Mouse (Mus musculus) limb, embryonic 10.5 days (tissue): ENCODE results near the gene Nsmce4a. TPM values are rescaled to one million over a fixed set of nuclear protein-coding genes. Genes with fewer than 3 reads are reported as not detected.

Experiments used
- DNase-seq: peaks from one replicate; pipeline ENCODE4 v3.0.0-alpha.2; 2017; ENCODE audit warnings: low spot score
- H3K27ac ChIP-seq: fragments of 300-500 bp; sonication (generic); 2 replicates; pipeline ENCODE4 v1.5.1; 2016; ENCODE audit warnings: mild to moderate bottlenecking
- H3K27me3 ChIP-seq: fragments of 300-500 bp; sonication (generic); 2 replicates; pipeline ENCODE4 v1.6.1; 2016; ENCODE audit warnings: low read depth, mild to moderate bottlenecking; ENCODE audit not compliant: poor library complexity, severe bottlenecking
- H3K36me3 ChIP-seq: fragments of 300-500 bp; sonication (generic); 2 replicates; pipeline ENCODE4 v1.6.1; 2016; ENCODE audit warnings: mild to moderate bottlenecking, moderate library complexity
- H3K4me1 ChIP-seq: fragments of 300-500 bp; sonication (generic); 2 replicates; pipeline ENCODE4 v1.6.1; 2016
- H3K4me3 ChIP-seq: fragments of 300-500 bp; sonication (generic); 2 replicates; pipeline ENCODE4 v1.5.1; 2016; ENCODE audit warnings: mild to moderate bottlenecking, moderate library complexity
- H3K9me3 ChIP-seq: fragments of 300-500 bp; sonication (generic); replicated peaks from 2 replicates; pipeline ENCODE4 v1.6.1; 2016; ENCODE audit warnings: mild to moderate bottlenecking
- WGBS: fragments of 180-500 bp; shearing (Covaris S2); methylation state at CpG from one replicate; pipeline ENCODE4 v1.1.7; 2016; 5-methylcytosine and 5-hydroxymethylcytosine counted together
- polyA plus RNA-seq: library from polyadenylated mRNA; unstranded; fragments of >200 nt; fragmentation: Nextera tagmentation; extraction: Ambion mirVana; gene quantifications from 2 replicates; pipeline ENCODE4 v1.2.1, GENCODE M21; 2016

The Nsmce4a gene
- 199 TPM in 2 replicates for polyA plus RNA-seq

DNA sequence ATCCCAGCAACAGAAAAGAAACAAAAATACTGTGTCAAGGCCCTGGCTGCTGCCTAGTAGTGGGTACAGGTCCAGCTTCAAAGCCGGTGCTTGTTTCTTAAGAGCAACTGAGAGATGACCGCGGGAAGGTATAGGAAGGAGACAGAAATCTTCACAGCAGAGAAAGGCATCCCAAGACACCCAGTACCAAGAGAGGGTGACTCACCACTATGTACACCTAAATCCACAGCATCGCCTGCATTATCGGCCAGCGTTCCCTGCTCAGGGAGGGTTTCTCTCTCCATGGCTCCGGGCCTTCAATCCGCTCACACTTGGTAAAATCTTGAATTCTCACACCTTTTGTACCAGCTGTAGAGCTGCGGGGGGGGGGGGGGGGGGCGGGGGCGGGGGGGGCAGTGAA, at the start of gene Nsmce4a:
Gene Nsmce4a (minus strand): TSS at position 298 of the 400 bp plus-strand sequence.
- Histone ChIP-seq H3K9me3 (no peaks in the 10 kb centered on the region), H3K4me1 (peaks cover 17% of the 10 kb centered on the region), H3K27me3 (0 out of 2 replicates have a peak, but pooled peaks cover 4% of the 10 kb centered on the region), H3K27ac (no peak within 1 kb of the TSS), H3K4me3 (no peak within 1 kb of the TSS), H3K36me3 (no peaks in the 10 kb centered on the region)
- DNase-seq: no peak
- WGBS: 65% methylated on average over 11 of the region's 11 CpGs

DNA sequence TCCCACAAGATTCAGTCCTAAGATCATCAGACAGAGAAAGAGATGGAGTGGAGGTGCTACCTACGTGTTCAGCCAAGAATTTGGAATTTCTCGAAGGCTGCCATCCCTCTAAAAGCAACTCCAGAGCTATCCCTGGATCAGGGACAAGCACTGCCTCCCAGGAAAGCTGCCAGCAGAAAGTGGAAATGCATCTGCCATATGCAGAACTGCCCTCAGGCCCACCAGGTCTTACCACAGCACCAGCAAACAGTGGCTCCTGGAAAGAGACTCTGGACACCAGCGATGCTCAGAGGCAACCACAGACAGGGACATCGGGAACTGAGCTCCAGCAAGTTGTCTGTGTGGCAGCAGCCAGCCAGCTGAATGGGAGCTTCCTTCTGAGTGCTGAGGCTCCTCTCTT, 49.4 kb upstream of the Nsmce4a start:
- Histone ChIP-seq H3K4me1 (peaks cover 4% of the 10 kb centered on the region; the same call in 1 of the 2 replicates), H3K4me3 (no peak overlapping the region), H3K36me3 (no peaks in the 10 kb centered on the region), H3K27ac (no peak overlapping the region), H3K9me3 (no peaks in the 10 kb centered on the region), H3K27me3 (peaks cover 9% of the 10 kb centered on the region; the same call in 1 of the 2 replicates)
- no peak for DNase-seq
- WGBS: 81% methylated on average over 4 of the region's 4 CpGs

DNA sequence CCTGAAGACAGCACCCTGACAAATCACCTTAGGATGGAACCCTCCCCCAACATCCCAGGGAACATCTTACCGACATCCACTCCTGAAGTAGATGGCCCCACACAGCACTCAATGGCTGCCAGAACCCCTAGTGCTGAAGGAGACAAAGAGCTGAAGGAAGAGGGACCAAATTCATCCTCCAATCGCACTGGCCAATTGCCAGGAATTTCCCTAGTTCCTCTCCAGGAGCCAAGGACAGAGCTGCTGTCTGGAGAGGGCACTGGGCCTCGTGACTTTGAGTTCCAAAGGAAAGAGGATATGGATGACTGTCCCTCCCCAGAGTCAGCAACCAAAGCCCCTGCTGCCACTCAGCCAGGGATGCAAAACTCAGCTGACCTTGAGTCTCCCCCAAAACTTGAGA, 49.0 kb upstream of the Nsmce4a start:
- 69% methylated on average over 3 of the region's 3 CpGs for WGBS
- H3K4me1 ChIP-seq: peaks cover 4% of the 10 kb centered on the region; the same call in 1 of the 2 replicates
- no peak overlapping the region for H3K27ac ChIP-seq
- H3K9me3 ChIP-seq: no peaks in the 10 kb centered on the region
- H3K27me3 ChIP-seq: peaks cover 9% of the 10 kb centered on the region; the same call in 1 of the 2 replicates
- no peak overlapping the region for H3K4me3 ChIP-seq
- DNase-seq: no peak
- H3K36me3 ChIP-seq: no peaks in the 10 kb centered on the region

DNA sequence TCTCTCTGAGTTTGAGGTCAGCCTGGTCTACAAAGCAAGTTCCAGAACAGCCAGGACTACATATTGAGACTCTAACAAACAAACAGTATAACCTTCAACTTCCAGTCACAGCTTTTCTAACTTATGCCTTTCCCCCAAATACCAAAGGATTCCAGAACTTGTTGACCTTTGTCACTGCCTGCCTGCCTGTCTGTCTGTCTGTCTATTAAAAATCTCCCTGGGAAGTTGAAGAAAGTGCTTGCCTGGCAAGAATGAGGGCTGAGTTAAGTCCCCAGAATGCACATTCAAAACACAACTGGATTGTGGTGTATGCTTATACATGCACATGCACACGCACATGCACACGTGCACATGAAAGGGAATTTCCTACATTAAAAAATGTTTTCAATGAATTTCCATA, 48.1 kb upstream of the Nsmce4a start:
- no peaks in the 10 kb centered on the region for H3K36me3 ChIP-seq
- H3K4me3 ChIP-seq: no peak overlapping the region
- no peak overlapping the region for H3K27ac ChIP-seq
- WGBS: 90% methylated on average over 2 of the region's 2 CpGs
- no peaks in the 10 kb centered on the region for H3K9me3 ChIP-seq
- no peak for DNase-seq
- peaks cover 5% of the 10 kb centered on the region; the same call in 1 of the 2 replicates for H3K27me3 ChIP-seq
- H3K4me1 ChIP-seq: peaks cover 4% of the 10 kb centered on the region; the same call in 1 of the 2 replicates

DNA sequence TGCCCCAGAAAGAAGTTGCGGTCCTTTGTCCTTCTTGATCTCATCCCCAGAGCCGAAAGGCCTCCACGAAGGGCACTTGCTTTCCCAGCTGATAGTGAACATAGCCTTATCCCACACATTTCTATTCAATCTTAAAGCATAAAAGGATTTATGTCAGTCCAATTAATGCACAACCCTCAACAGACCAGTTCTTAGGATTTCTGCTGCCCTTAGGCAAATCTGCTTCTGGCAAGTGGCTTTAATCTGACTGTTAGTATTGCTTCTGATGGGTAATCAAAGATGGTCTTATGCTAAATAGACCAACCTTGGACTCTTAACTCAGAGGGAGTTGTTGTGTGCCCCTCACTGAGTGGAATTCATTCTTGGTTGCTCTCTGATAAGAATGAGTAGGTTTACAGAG, 44.7 kb upstream of the Nsmce4a start:
- WGBS: 91% methylated on average over 3 of the region's 3 CpGs
- H3K4me3 ChIP-seq: no peak overlapping the region
- peaks cover 5% of the 10 kb centered on the region; the same call in 1 of the 2 replicates for H3K27me3 ChIP-seq
- no peak overlapping the region for H3K27ac ChIP-seq
- DNase-seq: no peak
- no peaks in the 10 kb centered on the region for H3K36me3 ChIP-seq
- H3K4me1 ChIP-seq: peaks cover 4% of the 10 kb centered on the region; the same call in 1 of the 2 replicates
- H3K9me3 ChIP-seq: no peaks in the 10 kb centered on the region

DNA sequence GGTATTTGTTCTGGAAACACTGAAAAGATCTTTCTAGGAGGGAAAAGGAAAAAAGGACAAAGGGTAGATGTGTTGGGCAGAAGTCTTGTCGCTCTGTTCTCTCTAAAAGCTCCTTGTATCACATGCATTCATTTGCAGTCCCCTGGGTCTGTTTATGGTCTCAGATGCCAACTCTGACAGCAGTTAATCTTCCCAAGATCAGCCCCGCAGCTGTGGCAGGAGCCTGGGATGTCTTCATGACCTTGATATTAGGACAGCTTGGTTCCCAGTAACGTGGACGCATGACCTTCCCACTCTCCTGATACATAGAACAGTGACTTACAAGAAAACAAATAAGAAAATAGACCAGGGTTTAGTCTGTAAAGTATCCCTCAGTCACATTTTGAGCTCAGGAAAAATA, 41.1 kb upstream of the Nsmce4a start:
- WGBS: 62% methylated on average over 4 of the region's 4 CpGs
- H3K36me3 ChIP-seq: no peaks in the 10 kb centered on the region
- H3K27me3 ChIP-seq: peaks cover 10% of the 10 kb centered on the region
- H3K9me3 ChIP-seq: no peaks in the 10 kb centered on the region
- H3K4me3 ChIP-seq: no peak overlapping the region
- H3K4me1 ChIP-seq: no peaks in the 10 kb centered on the region
- no peak overlapping the region for H3K27ac ChIP-seq
- DNase-seq: no peak

DNA sequence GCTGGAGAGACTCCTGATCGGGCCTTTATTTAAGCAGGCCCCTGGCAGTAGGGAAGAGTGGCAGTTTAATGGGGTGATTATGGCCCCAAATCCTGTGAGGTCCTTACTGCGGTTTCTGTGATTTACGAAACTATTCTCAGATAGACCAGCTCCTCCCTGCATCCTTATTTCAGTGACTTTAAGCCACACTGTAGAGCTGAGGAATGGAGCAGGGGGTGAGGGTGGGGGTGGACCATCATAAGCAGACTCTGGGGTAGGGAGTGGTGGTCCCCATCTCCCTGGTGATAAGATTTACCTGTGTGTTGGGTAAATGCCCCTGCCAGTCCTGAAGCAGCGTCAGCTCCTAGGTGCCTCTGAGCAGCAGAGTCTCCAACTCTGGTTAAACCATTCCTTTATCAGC, 34.0 kb upstream of the Nsmce4a start:
- WGBS: 56% methylated on average over 4 of the region's 4 CpGs
- Histone ChIP-seq H3K36me3 (no peaks in the 10 kb centered on the region), H3K27me3 (peaks cover 30% of the 10 kb centered on the region), H3K9me3 (no peaks in the 10 kb centered on the region), H3K4me1 (peaks cover 17% of the 10 kb centered on the region; the same call in 1 of the 2 replicates), H3K4me3 (no peak overlapping the region), H3K27ac (no peak overlapping the region)
- DNase-seq: no peak

DNA sequence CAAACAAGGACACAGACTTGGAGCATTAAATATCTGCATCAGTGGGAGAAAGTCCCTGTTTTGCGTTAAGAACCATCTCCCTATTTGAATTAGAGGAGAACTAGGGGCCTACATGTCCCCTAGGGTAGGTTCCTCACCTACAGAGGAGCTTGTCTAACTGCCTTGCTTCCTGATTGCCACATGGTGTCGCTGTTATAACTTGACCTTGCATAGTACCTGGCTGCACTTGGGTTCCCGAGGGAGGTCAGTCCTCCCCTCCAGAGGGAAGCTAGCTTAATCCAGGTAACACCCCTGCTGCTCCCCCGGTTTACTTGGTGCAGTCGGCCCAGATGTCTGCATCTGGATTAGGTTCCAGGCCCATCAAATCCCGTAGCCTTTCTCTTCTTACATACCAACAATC, 32.2 kb upstream of the Nsmce4a start:
- no peaks in the 10 kb centered on the region for H3K9me3 ChIP-seq
- H3K27me3 ChIP-seq: peaks cover 30% of the 10 kb centered on the region
- H3K4me3 ChIP-seq: no peak overlapping the region
- no peak overlapping the region for H3K27ac ChIP-seq
- no peak for DNase-seq
- no peaks in the 10 kb centered on the region for H3K36me3 ChIP-seq
- whole genome bisulfite sequencing: 17% methylated on average over 6 of the region's 6 CpGs
- H3K4me1 ChIP-seq: peaks cover 17% of the 10 kb centered on the region; the same call in 1 of the 2 replicates

DNA sequence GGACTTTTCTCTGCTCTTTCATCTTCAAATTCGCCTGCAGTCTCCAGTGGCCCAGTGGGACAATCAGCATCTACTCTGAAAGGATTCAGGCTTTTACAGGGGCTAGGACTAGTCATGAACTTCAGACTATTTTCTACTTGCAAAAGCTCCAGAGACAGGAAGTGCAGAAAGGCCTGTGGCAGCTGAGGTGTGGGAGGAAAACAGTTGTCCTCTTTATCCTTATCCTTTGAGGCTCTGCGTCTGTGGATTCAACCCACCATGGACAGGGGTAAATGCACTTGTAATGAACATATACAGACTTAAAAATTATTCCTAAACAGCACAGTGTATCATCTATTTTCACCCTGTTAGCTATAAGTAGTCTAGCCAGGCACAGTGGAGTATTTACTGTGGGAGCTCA, 31.5 kb upstream of the Nsmce4a start:
- Histone ChIP-seq H3K27me3 (peaks cover 27% of the 10 kb centered on the region), H3K27ac (no peak overlapping the region), H3K36me3 (no peaks in the 10 kb centered on the region), H3K4me1 (peaks cover 17% of the 10 kb centered on the region; the same call in 1 of the 2 replicates), H3K9me3 (no peaks in the 10 kb centered on the region), H3K4me3 (no peak overlapping the region)
- WGBS: 77% methylated on average over 2 of the region's 2 CpGs
- no peak for DNase-seq

DNA sequence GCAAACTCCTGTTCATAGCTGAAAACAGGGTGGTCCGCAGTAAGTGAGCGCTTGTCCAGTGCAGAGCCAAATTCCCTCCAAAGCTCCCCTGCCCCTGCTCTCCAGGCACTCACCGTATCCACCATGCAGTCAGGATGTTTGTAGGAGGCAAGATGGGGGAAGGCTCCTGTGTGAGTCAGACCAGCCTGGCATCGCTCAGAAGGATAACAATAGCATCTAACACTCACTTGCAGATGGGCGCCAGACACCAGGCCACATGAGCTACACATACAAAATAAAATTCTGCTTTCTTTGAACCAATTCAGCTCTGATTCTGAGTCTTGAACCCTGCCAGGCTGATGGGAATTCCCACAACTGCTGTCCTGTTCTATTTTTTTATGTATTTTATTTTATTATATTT, 30.6 kb upstream of the Nsmce4a start:
- 90% methylated on average over 5 of the region's 5 CpGs for WGBS
- peaks cover 17% of the 10 kb centered on the region; the same call in 1 of the 2 replicates for H3K4me1 ChIP-seq
- no peak overlapping the region for H3K27ac ChIP-seq
- no peaks in the 10 kb centered on the region for H3K36me3 ChIP-seq
- H3K27me3 ChIP-seq: peaks cover 24% of the 10 kb centered on the region
- no peak overlapping the region for H3K4me3 ChIP-seq
- DNase-seq: no peak
- no peaks in the 10 kb centered on the region for H3K9me3 ChIP-seq

DNA sequence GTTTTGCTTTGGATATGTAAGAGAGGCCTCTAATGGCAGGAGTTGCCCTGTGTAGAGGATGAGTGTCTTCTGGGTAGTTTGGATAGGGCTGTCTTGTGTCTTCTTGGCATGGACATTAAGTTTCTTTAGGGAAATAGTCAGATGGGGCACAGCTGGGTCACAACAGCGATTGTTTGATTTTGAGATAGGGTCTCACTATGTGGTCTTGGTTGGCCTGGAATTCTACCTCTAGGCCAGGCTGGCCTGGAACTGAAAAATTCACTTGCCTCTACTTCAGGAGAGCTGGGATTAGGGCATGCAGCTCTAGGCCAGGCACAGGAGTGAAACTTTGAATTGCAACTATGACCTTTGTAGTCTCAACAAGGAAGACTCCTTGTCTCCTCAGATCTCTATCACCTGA, 29.9 kb upstream of the Nsmce4a start:
- Histone ChIP-seq H3K9me3 (no peaks in the 10 kb centered on the region), H3K27me3 (peaks cover 22% of the 10 kb centered on the region; the same call in 1 of the 2 replicates), H3K27ac (no peak overlapping the region), H3K36me3 (no peaks in the 10 kb centered on the region), H3K4me1 (peaks cover 15% of the 10 kb centered on the region; the same call in 1 of the 2 replicates), H3K4me3 (no peak overlapping the region)
- DNase-seq: no peak
- WGBS: 91% methylated on average over 1 of the region's 1 CpGs

DNA sequence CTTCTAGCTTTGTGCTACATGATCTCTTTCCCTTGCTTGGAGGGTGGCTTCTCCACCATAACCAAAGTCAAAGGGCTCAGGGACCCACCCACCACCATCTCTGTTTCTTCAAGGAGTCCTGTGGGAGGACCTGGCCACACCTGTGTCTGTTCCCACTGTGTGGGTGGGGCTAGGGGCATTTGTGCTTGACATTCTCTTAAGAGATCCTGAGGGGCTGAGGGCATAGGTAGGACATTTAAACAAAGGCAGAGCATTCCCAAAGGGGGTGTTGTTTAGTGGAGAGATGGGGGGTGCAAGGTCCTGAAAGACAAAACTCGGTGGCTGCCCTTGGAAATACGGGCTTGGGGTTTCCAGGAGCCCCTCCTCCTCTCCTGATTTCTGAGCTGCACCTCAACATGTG, 27.6 kb upstream of the Nsmce4a start:
- Histone ChIP-seq H3K4me1 (0 out of 2 replicates have a peak, but pooled peaks cover 3% of the 10 kb centered on the region), H3K9me3 (no peaks in the 10 kb centered on the region), H3K27me3 (peaks cover 19% of the 10 kb centered on the region; the same call in 1 of the 2 replicates), H3K4me3 (no peak overlapping the region), H3K36me3 (no peaks in the 10 kb centered on the region), H3K27ac (no peak overlapping the region)
- no peak for DNase-seq
- 82% methylated on average over 2 of the region's 2 CpGs for WGBS

DNA sequence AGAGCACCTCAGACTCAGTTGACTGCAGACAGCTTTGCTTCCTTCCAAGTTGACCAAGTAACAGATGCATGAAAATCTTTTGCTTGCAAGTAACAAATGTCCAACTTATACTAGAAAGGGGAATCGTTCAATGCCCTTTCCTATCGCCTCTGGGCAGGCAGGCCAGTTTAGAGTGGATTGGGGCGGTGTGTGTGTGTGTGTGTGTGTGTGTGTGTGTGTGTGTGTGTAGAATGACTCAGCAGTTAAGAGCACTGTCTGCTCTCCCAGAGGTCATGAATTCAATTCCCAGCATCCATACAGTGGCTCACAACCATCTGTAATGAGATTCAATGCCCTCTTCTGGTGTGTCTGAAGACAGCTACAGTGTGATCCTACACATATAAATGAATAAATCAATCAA, 27.2 kb upstream of the Nsmce4a start:
- Histone ChIP-seq H3K4me3 (no peak overlapping the region), H3K9me3 (no peaks in the 10 kb centered on the region), H3K36me3 (no peaks in the 10 kb centered on the region), H3K4me1 (0 out of 2 replicates have a peak, but pooled peaks cover 3% of the 10 kb centered on the region), H3K27me3 (peaks cover 19% of the 10 kb centered on the region; the same call in 1 of the 2 replicates), H3K27ac (no peak overlapping the region)
- DNase-seq: no peak
- WGBS: 80% methylated on average over 3 of the region's 3 CpGs

DNA sequence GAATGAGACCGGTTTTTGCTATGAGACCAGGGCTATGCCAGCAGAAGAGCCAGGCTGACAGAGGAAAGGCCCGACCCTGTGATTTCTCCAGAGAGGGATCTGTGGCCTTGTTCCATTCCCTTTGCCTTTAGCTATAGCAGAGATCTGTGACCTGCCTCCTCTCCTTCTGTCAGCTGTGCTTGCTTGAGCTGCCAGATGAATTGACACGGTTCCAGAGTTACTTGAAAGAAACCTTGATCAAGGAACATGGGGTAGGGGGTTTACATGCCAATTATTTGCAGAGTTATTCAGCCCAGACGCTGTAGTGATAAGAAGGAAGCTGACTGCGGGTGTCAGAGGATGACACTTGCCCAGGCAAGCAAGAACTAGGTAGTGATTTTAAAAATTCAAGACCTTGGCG, 24.6 kb upstream of the Nsmce4a start:
- no peak for DNase-seq
- Histone ChIP-seq H3K4me3 (no peak overlapping the region), H3K36me3 (no peaks in the 10 kb centered on the region), H3K4me1 (0 out of 2 replicates have a peak, but pooled peaks cover 3% of the 10 kb centered on the region), H3K27me3 (peaks cover 14% of the 10 kb centered on the region; the same call in 1 of the 2 replicates), H3K27ac (no peak overlapping the region), H3K9me3 (no peaks in the 10 kb centered on the region)
- whole genome bisulfite sequencing: 78% methylated on average over 6 of the region's 6 CpGs
